Mouse (Mus musculus) cortical plate, adult 2 months (tissue): ENCODE results near the gene Nrarp.

Experiments used
- CTCF ChIP-seq: fragments of 200-500 bp; IDR thresholded peaks from 2 replicates; pipeline ENCODE4 v1.5.1; 2011; ENCODE audit warnings: mild to moderate bottlenecking, control low read depth, low read length; ENCODE audit not compliant: insufficient read depth; ENCODE audit errors: extremely low read depth
- POLR2A ChIP-seq: fragments of 200-500 bp; IDR thresholded peaks from 2 replicates; pipeline ENCODE4 v1.6.1; 2011; ENCODE audit warnings: mild to moderate bottlenecking, low read length, control low read depth; ENCODE audit not compliant: insufficient read depth; ENCODE audit errors: extremely low read depth

DNA sequence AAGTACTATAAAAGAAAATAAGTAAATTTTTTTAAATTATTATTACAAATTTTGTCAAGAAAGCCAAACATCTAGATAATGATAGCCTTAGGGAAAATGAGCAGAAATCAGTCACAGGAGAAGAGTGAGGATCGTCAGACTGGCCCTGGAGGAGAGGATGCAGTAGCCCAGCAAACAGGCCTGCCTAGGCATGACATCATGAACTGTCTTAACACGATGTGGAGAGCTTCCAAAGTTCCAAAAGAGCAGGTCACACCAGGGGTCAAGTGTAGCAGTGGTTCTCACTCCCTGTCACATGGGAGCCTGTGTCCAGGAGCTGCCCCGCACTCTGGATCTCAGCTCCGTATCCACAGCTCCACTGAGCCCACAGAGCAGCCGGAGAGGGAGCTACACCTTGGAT is 38.6 kb upstream of the Nrarp start:
- no peak for TF ChIP-seq CTCF
- TF ChIP-seq POLR2A: no peak
